Mouse (Mus musculus) thymus, adult 2 months (tissue): ENCODE results near the gene Prkn.

Experiments
- CTCF ChIP-seq: fragments of 200-500 bp; IDR thresholded peaks from 2 replicates; pipeline ENCODE4 v1.5.1; 2012; ENCODE audit warnings: mild to moderate bottlenecking, control low read depth, low read length, moderate library complexity, borderline replicate concordance; ENCODE audit not compliant: control insufficient read depth, poor library complexity, insufficient read depth; ENCODE audit errors: extremely low read depth
- POLR2A ChIP-seq: fragments of 200-500 bp; IDR thresholded peaks from 2 replicates; pipeline ENCODE4 v1.6.1; 2012; ENCODE audit warnings: mild to moderate bottlenecking, low read length, control low read depth, moderate library complexity; ENCODE audit not compliant: control insufficient read depth, poor library complexity, insufficient read depth; ENCODE audit errors: extremely low read depth

- TF ChIP-seq CTCF (no peak), POLR2A (no peak)
Measured at GRCm38 (mm10) chr17:11161436-11161835, 321.3 kb downstream of the Prkn start.
